Mouse (Mus musculus): ENCODE results near the gene Slc10a1. TPM values are rescaled to one million over a fixed set of nuclear protein-coding genes. Genes with fewer than 3 reads are reported as not detected.
A peak's percentile ranks its signal among the peaks of the same experiment; 100 is the strongest.
"Not testable (repeated sequence)": the region's sequence is repeated elsewhere in the genome, so short reads cannot be mapped to it uniquely, and the experiment has no call there.

Slc10a1 gene
- polyA plus RNA-seq, 1 experiment: not detected

- Histone ChIP-seq H3K27me3 (ENCODE audit: control insufficient read depth) (no peaks in the 10 kb centered on the region), H3K4me3 (replicated peaks) (no peak overlapping the region), H3K36me3 (ENCODE audit: control insufficient read depth) (peaks cover 98% of the 10 kb centered on the region), H3K9me3 (ENCODE audit: control insufficient read depth, low read length) (no peaks in the 10 kb centered on the region), H3K4me1 (ENCODE audit: control insufficient read depth) (peaks cover 32% of the 10 kb centered on the region)
- TF ChIP-seq TAL1 (IDR thresholded peaks at IDR 0.05; ENCODE audit: low read length): no peak
- no peak for TF ChIP-seq GATA1 (IDR thresholded peaks at IDR 0.05; ENCODE audit: low read length)
Observed at GRCm38 (mm10) chr12:80951640-80952219, 16.8 kb downstream of the Slc10a1 start.

- H3K9me3 ChIP-seq (ENCODE audit: control insufficient read depth, low read length); H3K27me3 ChIP-seq (ENCODE audit: control insufficient read depth); H3K4me3 ChIP-seq (replicated peaks): not testable (repeated sequence)
- Histone ChIP-seq H3K4me1 (ENCODE audit: control insufficient read depth) (peaks cover 42% of the 10 kb centered on the region), H3K36me3 (ENCODE audit: control insufficient read depth) (peaks cover 84% of the 10 kb centered on the region)
Observed at GRCm38 (mm10) chr12:80949603-80950002, 18.9 kb downstream of the Slc10a1 start.

DNA sequence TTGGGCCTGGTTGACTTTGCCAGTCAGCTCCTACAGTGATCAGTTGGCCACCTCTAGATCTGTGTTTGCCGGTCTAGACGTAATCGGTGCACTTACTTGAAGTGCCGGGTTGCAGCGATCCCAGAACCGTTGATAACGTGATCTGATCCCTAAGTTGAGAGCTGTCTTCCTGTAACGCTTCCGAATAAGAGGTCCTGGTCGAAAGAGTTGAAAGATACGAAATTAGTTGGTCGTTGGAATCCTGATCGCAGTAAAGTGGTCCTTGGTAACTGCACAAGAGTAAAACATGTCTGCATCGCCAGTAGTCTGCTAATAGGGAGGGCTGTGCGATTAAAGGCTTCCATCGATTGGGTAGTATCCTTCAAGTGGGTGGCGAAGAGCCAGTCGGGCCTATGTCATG is 20.3 kb downstream of the Slc10a1 start:
- TF ChIP-seq GATA1 (IDR thresholded peaks at IDR 0.05; ENCODE audit: low read length) (no peak), TAL1 (IDR thresholded peaks at IDR 0.05; ENCODE audit: low read length) (no peak)
- Histone ChIP-seq H3K4me1 (ENCODE audit: control insufficient read depth) (peaks cover 53% of the 10 kb centered on the region), H3K27me3 (ENCODE audit: control insufficient read depth) (no peaks in the 10 kb centered on the region), H3K4me3 (replicated peaks) (no peak overlapping the region), H3K9me3 (ENCODE audit: control insufficient read depth, low read length) (peaks cover 2% of the 10 kb centered on the region; the same call in 1 of the 2 replicates), H3K36me3 (ENCODE audit: control insufficient read depth) (peaks cover 70% of the 10 kb centered on the region)

- peak overlapping the region; percentile 79 for H3K4me3 ChIP-seq (replicated peaks)
- H3K36me3 ChIP-seq (ENCODE audit: control insufficient read depth): peaks cover 65% of the 10 kb centered on the region
- TF ChIP-seq TAL1 (IDR thresholded peaks at IDR 0.05; ENCODE audit: low read length) (no peak), GATA1 (IDR thresholded peaks at IDR 0.05; ENCODE audit: low read length) (no peak)
- peaks cover 65% of the 10 kb centered on the region for H3K4me1 ChIP-seq (ENCODE audit: control insufficient read depth)
- peaks cover 11% of the 10 kb centered on the region for H3K9me3 ChIP-seq (ENCODE audit: control insufficient read depth, low read length)
- no peaks in the 10 kb centered on the region for H3K27me3 ChIP-seq (ENCODE audit: control insufficient read depth)
Observed at GRCm38 (mm10) chr12:80945996-80946355, 22.5 kb downstream of the Slc10a1 start.

GRCm38 (mm10) chr12:80945334-80945995 is 23.0 kb downstream of the Slc10a1 start, which contains the start of gene Srsf5:
Srsf5 (plus strand) TSS chr12:80945504.
- H3K4me1 ChIP-seq (ENCODE audit: control insufficient read depth): peaks cover 70% of the 10 kb centered on the region
- H3K27me3 ChIP-seq (ENCODE audit: control insufficient read depth): no peaks in the 10 kb centered on the region
- TF ChIP-seq GATA1 (IDR thresholded peaks at IDR 0.05; ENCODE audit: low read length) (no peak), TAL1 (IDR thresholded peaks at IDR 0.05; ENCODE audit: low read length) (no peak)
- peaks cover 11% of the 10 kb centered on the region for H3K9me3 ChIP-seq (ENCODE audit: control insufficient read depth, low read length)
- H3K36me3 ChIP-seq (ENCODE audit: control insufficient read depth): peaks cover 60% of the 10 kb centered on the region
- H3K4me3 ChIP-seq (replicated peaks): peak within 1 kb of the TSS; percentile 79

DNA sequence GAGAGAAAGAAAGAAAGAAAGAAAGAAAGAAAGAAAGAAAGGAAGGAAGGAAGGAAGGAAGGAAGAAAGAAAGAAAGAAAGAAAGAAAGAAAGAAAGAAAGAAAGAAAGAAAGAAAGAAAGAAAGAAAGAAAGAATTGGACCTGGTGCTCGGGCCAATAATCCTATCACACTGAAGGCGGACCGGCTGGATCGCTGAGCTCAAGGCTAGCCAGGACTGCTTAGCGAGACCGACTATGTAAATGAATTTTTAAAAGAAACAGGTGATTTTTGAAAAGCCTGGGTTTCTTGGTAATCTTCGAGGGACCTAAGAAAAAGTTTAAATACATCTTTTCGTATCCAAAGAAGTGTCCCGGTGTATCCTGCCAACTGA is 23.6 kb downstream of the Slc10a1 start:
- H3K4me3 ChIP-seq (replicated peaks): peak overlapping the region; percentile 79
- H3K36me3 ChIP-seq (ENCODE audit: control insufficient read depth): peaks cover 56% of the 10 kb centered on the region
- not testable (repeated sequence) for H3K27me3 ChIP-seq (ENCODE audit: control insufficient read depth)
- H3K4me1 ChIP-seq (ENCODE audit: control insufficient read depth): peaks cover 75% of the 10 kb centered on the region
- H3K9me3 ChIP-seq (ENCODE audit: control insufficient read depth, low read length): peaks cover 11% of the 10 kb centered on the region

- Histone ChIP-seq H3K4me1 (ENCODE audit: control insufficient read depth) (peaks cover 78% of the 10 kb centered on the region), H3K9me3 (ENCODE audit: control insufficient read depth, low read length) (peaks cover 11% of the 10 kb centered on the region), H3K4me3 (replicated peaks) (peak overlapping the region; percentile 79), H3K36me3 (ENCODE audit: control insufficient read depth) (peaks cover 49% of the 10 kb centered on the region), H3K27me3 (ENCODE audit: control insufficient read depth) (no peaks in the 10 kb centered on the region)
- TF ChIP-seq TAL1 (IDR thresholded peaks at IDR 0.05; ENCODE audit: low read length) (no peak), GATA1 (IDR thresholded peaks at IDR 0.05; ENCODE audit: low read length) (no peak)
Observed at GRCm38 (mm10) chr12:80944204-80944603, 24.3 kb downstream of the Slc10a1 start.

DNA sequence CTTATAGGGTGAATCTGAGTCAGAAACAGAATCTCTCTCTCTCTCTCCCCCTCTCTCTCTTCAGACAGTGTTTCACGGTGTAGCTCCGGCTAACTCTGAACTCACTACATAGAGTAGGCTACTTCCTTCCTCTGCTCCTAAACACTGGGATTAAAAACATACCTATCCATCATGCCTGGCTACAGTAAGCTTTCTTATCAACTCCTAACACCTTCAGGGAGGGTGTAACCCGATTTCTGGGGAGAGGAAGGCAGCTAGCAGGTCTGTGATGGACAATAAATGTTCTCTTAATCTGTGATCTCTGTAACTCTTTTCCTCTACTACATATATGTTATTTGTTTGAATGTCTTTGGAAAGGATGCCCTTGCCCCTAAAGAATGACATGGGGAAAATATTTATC is 25.1 kb downstream of the Slc10a1 start:
- Histone ChIP-seq H3K4me1 (ENCODE audit: control insufficient read depth) (peaks cover 81% of the 10 kb centered on the region), H3K9me3 (ENCODE audit: control insufficient read depth, low read length) (peaks cover 11% of the 10 kb centered on the region), H3K4me3 (replicated peaks) (peak overlapping the region; percentile 79), H3K27me3 (ENCODE audit: control insufficient read depth) (no peaks in the 10 kb centered on the region), H3K36me3 (ENCODE audit: control insufficient read depth) (peaks cover 40% of the 10 kb centered on the region)
- peak; percentile 81 for TF ChIP-seq GATA1 (IDR thresholded peaks at IDR 0.05; ENCODE audit: low read length)
- TF ChIP-seq TAL1 (IDR thresholded peaks at IDR 0.05; ENCODE audit: low read length): peak; percentile 91

GRCm38 (mm10) chr12:80941886-80942285 is 26.6 kb downstream of the Slc10a1 start:
- TF ChIP-seq GATA1 (IDR thresholded peaks at IDR 0.05; ENCODE audit: low read length) (no peak), TAL1 (IDR thresholded peaks at IDR 0.05; ENCODE audit: low read length) (no peak)
- Histone ChIP-seq H3K36me3 (ENCODE audit: control insufficient read depth) (peaks cover 25% of the 10 kb centered on the region), H3K9me3 (ENCODE audit: control insufficient read depth, low read length) (peaks cover 11% of the 10 kb centered on the region), H3K27me3 (ENCODE audit: control insufficient read depth) (no peaks in the 10 kb centered on the region), H3K4me3 (replicated peaks) (no peak overlapping the region), H3K4me1 (ENCODE audit: control insufficient read depth) (peaks cover 76% of the 10 kb centered on the region)

GRCm38 (mm10) chr12:80939165-80939564 is 29.3 kb downstream of the Slc10a1 start:
- H3K27me3 ChIP-seq (ENCODE audit: control insufficient read depth): no peaks in the 10 kb centered on the region
- no peak overlapping the region for H3K4me3 ChIP-seq (replicated peaks)
- peaks cover 9% of the 10 kb centered on the region for H3K9me3 ChIP-seq (ENCODE audit: control insufficient read depth, low read length)
- peaks cover 61% of the 10 kb centered on the region for H3K4me1 ChIP-seq (ENCODE audit: control insufficient read depth)
- peaks cover 17% of the 10 kb centered on the region for H3K36me3 ChIP-seq (ENCODE audit: control insufficient read depth)
- TF ChIP-seq TAL1 (IDR thresholded peaks at IDR 0.05; ENCODE audit: low read length) (no peak), GATA1 (IDR thresholded peaks at IDR 0.05; ENCODE audit: low read length) (no peak)
